Mouse (Mus musculus) embryo, embryonic 10.5 days (tissue): ENCODE measurements around the gene Extl2.

Source experiments
- DNase-seq: peaks from one replicate; pipeline ENCODE4 v3.0.0-alpha.2; 2015; ENCODE audit warnings: low spot score

Extl2 gene

DNA sequence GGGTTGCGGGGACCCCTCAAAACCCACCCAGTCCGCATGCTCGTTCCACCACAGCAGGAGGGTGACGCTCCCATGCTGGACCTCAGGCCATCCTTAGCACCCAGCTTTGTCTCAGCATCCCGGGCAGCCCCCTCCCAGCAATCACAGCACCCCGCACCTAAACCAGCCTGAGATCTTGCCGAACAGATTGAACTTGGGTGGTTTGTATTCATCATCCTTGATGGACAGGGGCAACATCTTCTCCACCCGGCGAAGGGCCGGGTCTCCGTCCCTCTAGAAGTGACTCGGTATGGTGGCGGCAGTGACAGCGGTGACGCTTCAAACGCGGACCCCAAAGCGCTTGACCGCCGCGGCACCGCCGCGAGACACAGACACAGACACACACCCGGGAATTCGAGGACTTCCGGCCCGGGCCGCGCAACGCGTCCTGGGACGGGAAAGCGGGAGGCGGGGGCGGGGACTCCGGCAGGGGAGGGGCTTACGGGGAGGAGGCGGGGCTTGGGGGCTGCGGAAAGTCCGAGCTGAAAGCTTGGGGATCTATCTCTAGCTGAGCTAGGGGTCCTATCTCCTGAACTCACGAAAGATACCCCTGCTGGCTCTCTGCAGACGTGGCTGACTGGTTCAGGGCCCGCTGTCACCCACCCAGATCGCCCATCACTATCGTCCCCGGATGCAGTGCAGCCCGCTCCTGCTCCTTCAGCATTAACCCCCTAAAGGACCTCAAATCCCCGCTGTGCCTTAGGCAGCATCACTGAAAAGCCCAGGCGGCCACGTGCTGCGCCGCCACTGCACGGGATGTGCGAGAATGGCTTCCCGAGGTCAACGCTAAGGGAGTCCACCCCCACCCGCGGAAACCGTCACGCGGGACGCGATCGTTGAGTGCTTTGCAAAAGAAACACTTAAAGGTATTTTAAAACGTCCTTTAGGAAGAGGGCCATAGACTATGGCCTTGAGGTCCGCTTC is at the start of gene Extl2, which contains the start of gene Slc30a7:
Extl2 (plus strand) TSS at position 485 of the 963 bp plus-strand sequence.
Slc30a7 (minus strand) TSS at position 429 of the 963 bp plus-strand sequence.
- DNase-seq, result peak; percentile 91

DNA sequence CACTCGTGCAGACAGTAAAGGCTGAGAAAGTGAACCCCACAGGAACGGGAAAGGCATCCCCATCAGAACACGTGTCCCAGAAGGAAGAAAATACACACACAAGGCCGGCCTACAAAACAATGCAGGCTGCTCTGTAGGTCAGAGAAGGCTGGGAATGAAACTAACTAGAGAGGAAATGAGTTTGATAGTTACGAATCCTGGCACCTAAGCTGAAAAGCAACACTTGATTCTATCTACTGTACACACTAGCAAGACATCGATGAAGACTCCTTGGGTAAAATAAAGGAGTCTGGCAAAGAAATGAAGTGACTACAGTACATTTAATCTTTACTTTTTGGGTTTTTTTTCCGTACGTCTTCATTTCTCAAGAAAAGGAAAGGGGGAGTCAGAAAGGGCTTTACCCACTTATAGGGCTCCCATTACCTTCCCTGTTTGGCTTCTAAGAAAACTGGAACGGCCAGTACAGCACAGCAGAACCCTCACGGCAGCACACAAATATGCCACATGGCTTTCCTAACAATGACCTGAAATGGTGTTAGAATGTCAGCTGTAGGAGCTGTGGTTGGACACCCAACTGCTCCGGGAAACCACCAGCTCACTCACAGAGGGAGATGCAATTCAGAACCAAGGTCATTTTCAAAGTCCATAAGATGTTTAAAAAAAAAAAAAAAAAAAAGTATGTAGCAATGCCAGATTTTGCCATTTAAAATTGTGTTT is 45.8 kb upstream of the Extl2 start:
- DNase-seq, result no peak

DNA sequence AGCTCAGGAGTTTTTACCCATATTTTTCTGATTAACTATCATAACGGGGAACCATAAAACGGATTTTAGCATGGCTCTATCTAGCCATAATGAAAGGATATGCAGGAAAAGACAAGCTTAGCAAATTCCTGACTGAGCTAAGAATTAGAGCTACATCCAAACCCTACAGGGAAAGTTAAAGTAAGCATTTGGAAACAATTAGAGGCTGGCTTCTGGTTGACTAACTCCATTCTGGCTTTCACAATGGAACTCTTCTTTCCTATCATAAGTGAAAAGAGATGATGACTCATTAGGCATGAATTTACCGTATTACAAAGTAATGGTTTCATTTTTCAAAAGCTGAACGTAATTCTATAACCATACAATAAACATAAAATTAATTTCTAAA is 45.2 kb upstream of the Extl2 start:
- peak; percentile 34 for DNase-seq

DNA sequence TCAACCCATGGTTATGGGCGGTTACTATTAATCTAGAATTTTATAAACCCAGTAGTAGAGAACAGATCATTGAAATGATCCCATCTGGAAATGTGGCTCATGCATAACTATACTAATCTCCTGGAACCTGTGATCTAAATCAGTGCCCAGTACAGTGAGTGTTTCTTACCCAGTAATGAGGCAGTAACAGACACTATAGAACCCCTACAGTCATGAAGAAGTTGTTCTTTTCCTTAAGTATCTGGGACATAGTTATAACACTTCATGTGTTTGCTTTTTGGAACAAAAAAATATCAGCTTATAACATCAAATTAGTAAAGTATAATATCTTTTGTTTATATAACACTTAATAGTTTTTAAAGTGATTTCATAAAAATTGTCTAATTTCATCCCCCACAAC is 43.7 kb upstream of the Extl2 start:
- no peak for DNase-seq

DNA sequence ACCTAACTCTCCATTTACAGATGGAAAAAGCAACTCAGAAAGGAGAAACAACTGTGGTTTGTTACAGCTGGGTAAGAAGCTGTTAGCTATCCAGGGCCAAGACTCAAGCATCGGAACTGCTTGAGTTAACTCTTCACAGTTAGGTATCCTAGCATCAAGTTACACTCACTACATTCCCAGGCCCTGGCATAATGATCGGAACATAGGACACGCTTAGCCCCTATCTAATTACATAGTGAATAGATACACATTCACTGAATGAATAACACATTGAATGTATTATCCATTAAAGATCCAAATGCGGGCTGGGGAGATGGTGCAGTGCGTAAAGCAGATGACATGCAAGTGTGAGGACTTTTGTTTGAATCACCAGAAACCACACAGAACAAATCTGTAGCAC is 43.2 kb upstream of the Extl2 start:
- no peak for DNase-seq

DNA sequence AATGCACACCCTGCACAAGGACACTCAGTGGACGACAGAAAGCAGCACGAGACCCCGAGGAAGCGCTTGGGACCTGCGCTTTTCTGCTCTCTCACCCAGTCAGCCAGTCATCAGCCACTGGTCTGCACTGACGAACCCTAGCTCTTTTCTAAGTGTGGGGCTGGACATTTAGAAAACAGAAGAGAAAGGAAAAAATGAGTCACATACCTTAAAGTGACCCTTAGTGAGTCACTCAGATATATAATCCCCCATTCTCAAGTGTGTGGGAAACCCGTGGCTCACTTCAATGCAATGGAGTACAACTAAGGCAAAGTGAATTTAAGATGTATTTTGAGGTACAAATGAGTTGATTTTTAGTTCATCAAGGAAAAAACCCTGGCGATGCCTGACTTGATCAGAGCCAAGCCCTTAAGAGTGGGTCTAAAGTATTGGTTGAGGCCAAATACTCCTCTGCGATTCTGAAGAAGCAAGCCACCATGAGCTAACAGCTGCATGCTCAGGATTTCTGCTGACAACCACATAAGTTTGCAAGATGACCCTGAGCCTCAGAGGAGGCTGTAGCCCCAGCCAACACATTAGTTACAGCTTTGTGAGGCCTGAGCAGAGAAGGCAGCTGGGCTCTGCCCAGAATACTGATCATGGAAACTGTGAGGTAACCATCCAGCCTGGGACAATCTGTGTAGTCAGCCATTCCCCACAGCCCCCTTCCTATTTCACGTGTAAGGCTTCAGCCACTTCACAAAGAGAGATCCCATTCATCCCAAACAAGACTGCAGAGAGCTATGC is 38.3 kb upstream of the Extl2 start:
- no peak for DNase-seq

DNA sequence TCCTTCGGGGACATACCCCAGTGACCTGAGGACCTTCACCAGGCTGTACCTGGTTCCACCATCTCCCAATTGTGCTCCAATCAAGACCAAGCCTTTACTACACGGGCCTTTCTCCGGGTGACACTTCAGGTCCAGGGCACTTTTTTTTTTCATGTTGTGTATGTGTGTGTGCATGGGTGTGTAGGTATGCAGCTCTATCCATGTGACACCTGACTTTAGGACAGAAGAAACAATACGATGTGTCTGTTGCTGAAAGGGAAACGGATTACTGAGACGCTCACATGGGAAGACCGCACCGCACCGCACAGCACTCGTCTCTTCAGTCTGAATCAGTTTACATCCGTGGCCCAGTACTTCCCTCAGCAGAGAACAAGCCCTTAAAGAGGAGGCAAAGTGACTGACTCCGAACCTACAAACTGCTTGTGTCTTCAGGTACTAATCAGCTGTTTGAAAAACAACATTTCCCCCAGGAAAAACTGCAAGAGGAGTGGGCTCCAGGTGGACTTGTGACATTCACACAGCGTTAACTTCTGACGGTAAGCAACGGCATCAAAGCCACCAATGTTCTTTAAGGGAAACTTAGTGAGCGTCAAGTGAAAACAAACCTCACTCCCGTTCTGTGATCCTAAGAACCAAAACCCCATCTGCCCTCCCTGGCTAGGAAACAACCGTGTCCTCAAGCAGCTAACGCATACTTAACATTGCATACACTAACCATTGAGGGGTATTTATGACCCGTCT is 36.0 kb upstream of the Extl2 start:
- DNase-seq, result no peak

DNA sequence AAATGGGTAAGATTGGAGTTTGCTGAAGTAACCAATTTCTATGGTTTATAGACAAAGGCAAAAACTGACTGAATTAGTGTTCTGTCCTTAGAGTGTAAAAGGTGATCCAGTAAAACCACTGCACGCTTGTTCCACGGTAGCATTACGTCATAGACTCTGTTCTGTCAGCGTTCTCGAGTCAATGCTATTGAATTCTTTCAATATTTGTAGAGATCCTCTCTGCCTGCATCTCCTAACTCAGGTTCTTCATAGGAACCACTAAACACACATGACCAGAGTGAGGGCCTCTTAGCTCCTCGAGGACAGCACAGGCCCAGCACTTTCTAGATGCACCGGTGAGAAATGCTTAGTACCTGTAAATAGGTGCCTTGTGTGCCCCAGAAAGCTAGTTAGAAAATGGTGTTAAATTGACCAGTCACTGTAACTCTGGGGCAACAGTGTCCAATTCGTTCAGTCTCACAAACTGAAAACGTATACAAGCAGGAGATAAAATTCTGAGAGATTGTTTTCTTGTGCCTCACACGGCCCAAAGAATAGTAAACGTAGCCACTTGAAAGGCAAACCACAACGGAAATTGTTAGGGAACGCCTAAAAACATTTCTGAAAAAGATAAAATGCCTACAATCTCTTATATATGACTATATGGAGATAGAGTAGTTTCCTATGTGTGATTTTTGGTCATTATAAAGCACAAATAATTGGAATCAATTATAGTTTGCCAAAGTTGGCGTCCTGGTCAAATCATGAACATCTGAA is 35.2 kb upstream of the Extl2 start:
- DNase-seq, result no peak

DNA sequence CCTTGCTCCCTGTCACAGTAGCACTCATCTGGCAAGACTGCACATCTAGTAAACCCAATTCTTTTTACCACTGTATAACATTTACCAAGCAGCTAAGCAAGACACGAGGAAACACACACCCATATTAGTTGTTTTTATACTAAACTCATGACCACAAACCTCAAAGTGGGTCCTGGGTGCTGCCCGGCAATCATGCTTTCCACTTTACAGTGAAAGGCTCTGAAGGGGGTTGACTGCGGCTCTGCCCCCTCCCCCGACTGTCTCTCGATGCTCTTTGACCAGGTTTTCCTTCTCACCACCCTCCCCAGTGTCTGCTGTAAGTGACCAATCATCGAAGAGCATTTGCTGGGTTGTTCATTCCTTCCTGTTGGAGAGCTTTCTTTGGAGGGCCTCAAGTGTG is 33.0 kb upstream of the Extl2 start:
- DNase-seq, result no peak

DNA sequence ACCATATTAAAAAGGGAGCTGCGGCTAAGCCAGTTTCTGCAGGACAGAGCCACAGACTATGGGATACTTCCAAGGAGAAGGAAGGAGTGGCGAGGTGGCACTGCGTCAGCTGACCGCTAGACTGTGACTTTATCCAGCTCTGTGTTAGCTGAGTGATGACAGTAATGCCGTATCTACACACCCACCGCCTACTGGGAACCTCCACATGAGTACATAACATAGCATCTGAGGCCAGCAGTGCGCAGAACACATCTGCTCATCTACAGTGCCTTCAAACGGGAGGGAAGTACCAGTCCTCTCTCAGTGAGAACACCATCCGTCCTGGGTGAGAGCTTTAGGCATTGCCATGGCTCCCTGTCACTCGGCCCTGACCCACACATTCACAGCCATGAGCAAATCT is 32.3 kb upstream of the Extl2 start:
- no peak for DNase-seq

DNA sequence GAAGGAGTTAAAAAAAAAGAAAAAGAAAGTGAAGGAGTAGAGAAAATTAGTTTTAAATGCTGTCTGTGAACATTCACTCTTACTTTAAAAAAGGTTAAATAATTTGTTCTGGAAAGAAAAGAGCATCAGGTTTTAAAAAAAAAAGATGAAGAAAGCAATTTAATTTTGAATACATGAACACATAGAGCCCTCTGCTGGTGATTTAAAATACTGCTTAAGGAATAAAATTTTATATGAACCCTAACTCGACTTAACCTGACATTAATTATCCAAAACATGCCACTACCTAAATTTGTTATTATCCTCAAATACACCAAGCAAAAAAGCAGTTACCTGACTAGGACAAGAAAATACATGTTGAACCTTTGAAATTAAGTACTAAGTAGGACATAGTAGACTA is 28.3 kb upstream of the Extl2 start:
- peak; percentile 59 for DNase-seq

DNA sequence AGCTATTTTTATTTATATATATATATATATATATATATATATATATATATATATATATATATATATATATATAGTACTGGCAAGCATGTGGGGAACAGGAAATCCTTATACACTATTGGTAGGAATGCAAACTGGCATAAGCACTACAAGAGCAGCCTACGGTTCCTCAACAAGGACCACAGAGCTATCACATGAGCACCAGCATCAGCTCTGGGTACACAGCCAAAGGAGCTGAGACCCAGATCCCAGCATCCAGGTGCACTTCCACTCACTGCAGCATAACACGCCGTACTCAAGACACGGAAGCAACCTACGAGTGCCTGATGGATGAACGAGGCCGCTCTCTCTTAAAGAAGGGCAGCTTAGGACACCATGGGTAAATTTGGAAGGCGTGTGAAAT is 24.0 kb upstream of the Extl2 start:
- no peak for DNase-seq

DNA sequence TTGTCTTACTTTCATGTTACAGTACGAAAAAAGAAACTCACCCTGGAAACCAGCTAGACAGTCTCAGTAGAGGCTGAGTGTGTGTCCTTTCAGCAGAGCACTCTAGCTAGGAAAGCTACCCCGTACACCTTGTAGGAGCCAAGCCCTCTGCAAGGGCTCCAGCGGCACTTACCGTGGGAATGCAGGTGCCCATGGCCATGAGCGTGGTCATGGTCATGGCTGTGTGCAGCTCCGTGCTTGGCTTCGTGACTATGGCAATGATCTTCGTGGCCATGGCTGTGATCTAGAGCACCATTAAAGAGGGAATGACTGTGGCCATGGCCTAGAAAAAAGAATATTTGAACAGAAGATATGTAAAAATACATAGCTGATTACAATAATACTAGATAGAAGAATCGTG is 22.6 kb upstream of the Extl2 start:
- no peak for DNase-seq

DNA sequence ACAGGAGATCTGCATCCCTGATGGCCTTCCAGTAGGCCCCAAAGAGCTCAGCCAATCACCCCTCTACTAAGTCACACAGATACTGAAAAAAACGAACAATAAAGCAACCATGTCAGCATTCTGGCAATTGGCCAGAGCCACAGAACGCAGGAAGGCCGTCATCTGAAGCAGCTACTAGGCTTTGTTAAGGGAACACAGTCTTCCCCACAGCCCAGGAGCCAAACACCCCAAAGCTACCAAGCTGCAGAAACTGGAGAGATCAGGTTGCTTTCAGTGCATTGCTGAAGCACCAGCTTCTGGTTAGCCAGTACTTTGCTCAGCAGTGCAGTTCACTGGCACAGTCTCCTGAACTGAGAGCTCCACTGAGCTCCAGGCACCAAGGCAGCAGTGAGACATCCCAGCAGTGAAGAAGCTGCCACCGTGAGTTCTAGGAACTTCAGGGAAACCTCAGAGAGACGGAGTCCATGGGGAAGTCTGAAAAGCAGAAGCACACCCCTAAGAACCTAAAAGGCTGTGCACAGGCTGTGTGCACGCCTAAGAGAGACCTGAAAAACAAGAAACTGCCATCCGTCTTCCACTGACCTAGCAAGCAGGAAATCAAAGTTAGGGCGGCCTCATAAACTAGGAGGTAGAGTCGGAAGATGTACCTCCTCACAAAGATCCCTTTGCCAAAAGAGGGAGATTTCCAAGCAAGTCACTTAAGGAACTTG is 21.9 kb upstream of the Extl2 start:
- DNase-seq, result no peak

DNA sequence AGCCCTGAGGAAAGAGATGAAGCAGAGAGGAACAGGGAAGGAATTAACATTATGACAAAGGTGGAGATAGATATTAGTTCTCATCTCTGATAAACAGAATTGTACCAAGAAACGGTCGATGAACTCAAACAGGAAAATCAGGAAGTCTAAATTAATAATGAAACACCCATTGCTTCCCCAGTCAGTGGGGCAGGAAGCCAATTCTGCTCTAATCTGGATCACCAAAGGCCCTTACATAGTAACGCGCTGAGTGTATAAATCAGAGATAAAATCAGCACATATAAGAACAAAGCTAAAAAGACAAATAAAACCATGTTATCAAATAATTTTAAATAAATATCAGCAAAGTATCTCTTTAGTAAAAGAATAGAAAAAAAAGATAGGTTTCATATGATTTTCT is 15.2 kb upstream of the Extl2 start:
- no peak for DNase-seq

DNA sequence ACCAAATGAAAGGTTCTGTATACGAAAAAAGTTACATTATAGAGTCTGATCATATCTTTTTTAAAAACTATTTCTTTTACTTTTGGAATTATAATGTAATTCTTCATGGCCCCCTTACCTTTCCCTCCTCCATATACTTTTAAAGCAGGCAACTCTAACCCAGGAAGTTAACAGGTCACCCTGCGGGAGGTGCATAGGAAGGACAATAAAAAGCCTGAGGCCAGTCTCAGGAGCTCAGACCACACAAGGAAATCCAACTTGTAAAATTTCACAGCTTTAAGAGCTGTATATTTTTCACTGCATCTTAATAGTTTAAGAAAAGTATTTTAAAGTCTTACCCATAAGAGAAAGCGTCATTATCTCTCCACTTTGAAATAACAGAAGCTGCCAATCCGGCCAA is 14.7 kb upstream of the Extl2 start:
- DNase-seq, result no peak

DNA sequence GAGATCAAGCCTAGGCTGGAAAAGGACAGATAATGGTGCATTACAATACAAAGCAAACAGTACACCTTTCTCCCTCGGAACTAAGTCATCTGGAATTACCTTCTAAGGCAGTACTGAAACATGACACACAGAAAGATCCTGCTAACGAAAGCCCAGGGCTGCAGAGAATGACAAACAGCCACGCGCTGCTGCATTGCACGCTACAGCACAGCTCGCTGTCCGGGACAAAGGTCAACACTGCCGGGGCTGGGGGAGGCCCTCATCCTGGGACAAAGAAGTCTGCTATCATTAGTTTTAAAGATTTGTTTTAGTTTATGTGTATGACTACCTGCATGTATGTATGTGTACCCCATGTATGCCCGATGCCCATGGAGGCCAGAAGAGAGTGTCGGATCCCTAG is 14.2 kb upstream of the Extl2 start:
- no peak for DNase-seq

DNA sequence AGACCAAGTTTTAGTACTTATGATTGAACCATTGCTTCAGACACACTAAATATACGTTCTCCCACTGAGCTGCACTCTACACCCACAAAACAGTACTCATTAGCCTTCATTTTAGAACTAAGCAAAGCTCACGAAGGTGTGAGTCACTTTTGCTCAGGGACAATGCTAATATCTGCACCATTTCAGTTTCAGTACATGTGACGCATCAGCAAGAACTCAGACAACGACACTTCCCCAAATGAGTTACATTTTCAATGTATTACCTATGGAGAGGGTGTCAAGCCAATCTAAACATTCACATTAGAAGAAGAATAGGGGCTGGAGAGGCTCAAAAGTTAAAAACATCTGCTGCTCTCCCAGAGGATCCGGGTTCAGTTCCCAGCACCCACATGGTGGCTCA is 10.3 kb upstream of the Extl2 start:
- no peak for DNase-seq

DNA sequence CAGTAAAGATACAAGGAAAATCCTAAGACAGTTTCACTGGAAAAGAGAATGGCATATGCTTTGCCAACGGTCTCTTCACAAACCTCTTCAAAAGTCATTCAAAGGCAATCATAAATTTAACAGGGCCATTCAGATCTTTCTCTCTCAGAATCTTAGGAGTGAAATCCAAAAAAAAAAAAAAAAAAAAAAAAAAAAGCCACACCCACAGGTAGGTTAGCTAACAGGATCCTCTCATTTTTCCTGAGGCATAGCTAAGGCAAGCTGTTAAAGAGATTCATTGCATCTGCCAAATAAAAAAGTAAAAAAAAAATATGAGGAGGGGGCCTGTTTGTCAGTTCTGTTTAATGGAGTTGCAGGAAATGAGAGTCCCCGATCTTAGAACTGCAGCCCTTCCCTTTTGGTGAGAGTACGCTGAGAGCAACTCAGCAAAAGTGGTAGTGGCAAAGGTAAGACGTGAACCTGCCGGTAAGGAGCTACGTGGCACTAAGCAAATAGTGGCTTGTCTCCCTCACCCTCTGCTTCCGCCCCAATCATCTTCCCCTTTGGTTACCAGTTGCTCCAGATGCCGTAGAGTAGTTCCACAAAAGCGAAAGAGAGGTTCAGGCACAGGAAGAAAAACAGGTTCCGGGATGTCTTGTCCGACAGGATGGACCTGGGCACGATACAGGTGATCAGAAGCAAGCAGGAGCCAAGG is 831 bp upstream of the Extl2 start:
- DNase-seq, result peak; percentile 43

DNA sequence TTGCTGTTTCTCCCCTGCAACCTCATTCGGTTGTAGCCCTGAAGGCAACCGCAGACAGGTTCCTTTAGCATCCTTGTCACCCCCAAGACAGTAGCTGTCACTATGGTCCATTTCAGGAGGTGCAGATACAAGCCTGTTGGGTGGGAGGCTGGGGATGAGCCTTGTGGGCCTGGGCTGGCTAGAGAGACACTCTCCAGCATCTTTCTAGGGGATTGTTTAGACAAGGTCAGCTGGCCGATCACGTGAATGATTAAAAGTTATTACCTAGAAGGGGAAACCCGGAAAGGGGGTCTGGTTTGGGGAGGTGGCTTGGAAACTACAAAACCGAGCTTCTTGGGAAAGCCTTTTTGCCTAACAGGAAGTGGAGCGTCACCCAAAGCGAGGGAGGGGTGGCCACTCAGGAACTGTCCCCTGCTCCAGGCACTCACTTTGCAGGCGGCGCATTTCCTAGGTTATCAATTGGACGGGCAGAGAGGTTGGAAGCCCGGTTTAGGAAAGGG is 729 bp downstream of the Extl2 start:
- DNase-seq, result peak; percentile 90
